Mouse (Mus musculus): ENCODE data around the gene Dlgap3. TPM values are rescaled to one million over a fixed set of nuclear protein-coding genes. Genes with fewer than 3 reads are reported as not detected.
A peak's percentile ranks its signal among the peaks of the same experiment; 100 is the strongest.

Gene Dlgap3
- 0.16 and 0.21 TPM in 2 replicates for polyA plus RNA-seq (2016; fragmentation: Nextera tagmentation; extraction: Ambion mirVana)

DNA sequence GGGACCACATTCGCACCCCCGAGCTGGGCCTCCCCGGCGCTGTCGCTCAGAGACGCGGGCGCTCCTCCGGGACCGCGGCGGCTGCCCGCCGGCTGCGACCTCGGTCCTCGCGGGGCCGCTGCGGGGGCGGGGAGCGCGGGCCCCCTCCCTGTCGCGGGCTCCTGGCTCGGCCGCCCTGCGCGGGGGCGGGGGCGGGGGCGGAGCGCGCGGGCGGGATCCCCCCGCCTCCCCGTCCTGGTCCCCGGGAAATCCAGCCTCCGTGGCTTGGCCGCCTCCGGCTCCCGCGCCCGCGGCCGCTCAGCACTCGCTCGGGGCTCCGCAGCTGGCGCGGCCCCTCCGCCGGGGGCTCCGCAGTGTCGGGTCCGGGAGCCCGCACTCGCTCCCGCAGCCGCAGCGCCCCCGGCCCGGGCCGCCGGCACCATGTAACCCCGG lies at the start of gene Dlgap3:
Dlgap3 (plus strand) TSS at position 291 of the 432 bp plus-strand sequence.
- 1% methylated on average over 64 of the region's 67 CpGs for WGBS
- Histone ChIP-seq H3K36me3 (no peaks in the 10 kb centered on the region), H3K4me3 (peak within 1 kb of the TSS; percentile 80), H3K27me3 (ENCODE audit: low read depth, poor library complexity, severe bottlenecking) (peaks cover 71% of the 10 kb centered on the region), H3K9me3 (replicated peaks) (no peaks in the 10 kb centered on the region), H3K27ac (peak within 1 kb of the TSS; percentile 68), H3K4me1 (peaks cover 20% of the 10 kb centered on the region)
- DNase-seq (ENCODE audit: low spot score) = no peak

- peaks cover 24% of the 10 kb centered on the region for H3K4me1 ChIP-seq
- no peak for DNase-seq (ENCODE audit: low spot score)
- no peaks in the 10 kb centered on the region for H3K9me3 ChIP-seq (replicated peaks)
- no peak within 1 kb of the TSS for H3K27ac ChIP-seq
- H3K4me3 ChIP-seq = no peak within 1 kb of the TSS
- no peaks in the 10 kb centered on the region for H3K27me3 ChIP-seq (ENCODE audit: low read depth, poor library complexity, severe bottlenecking)
- WGBS = 97% methylated on average over 5 of the region's 5 CpGs
- peaks cover 5% of the 10 kb centered on the region; the same call in 1 of the 2 replicates for H3K36me3 ChIP-seq
These were observed 45.6 kb upstream of the Dlgap3 start, which contains the start of gene Tmem35b for GRCm38 (mm10) chr4:127123391-127123790. Tmem35b (plus strand) TSS chr4:127123691.

DNA sequence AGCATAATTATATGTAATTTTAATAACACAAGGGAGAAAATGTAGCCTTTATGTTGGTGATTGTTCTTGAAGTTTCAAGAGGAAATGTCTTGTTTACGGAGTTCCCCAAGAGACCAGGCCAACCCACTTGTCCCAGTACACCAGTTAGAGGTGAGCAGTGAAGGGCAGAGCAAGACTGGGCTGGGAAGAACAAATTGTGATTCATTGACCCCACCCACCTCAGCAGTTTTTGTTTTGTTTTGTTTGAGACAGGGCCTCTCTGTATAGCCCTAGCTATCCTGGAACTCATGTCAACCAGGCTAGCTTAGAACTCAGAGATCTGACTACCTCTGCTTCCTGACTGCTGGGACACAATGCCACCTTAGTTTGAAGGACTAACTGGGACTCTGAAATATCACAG lies 44.7 kb upstream of the Dlgap3 start:
- Histone ChIP-seq H3K9me3 (replicated peaks) (no peaks in the 10 kb centered on the region), H3K27me3 (ENCODE audit: low read depth, poor library complexity, severe bottlenecking) (no peaks in the 10 kb centered on the region), H3K4me1 (peaks cover 24% of the 10 kb centered on the region), H3K4me3 (no peak overlapping the region), H3K36me3 (peaks cover 14% of the 10 kb centered on the region), H3K27ac (no peak overlapping the region)
- no peak for DNase-seq (ENCODE audit: low spot score)
- 94% methylated on average over 1 of the region's 1 CpGs for WGBS

DNA sequence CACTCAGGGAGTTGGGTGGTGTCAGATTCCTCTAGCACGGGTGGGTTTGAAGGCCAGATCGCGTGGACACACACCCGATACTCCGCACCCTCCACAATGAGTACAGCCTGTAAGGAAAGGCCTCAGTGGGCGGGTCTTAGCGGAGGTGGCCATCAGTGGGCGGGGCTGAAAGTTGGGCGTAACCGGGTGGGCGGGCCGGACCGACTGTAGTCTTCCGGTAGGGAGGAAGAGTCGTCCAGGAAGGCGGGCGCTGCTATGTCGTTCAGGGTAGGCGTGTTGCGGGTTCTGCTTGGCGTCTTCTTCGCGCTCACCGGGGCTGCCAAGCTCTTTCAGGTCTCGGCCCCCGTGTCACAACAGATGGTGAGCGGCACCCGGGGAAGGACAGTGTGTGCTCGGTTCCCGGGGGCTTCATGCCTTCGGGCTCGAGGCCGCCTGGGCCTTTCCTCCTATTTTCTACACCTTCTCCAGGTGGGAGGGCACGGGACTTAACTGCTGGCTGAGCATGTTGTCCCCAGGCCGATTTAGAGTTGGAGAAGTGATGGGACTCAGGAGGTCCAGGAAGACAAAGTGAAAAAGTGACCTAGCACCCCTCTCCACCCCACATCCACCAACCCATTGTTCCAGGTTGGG lies 43.1 kb upstream of the Dlgap3 start:
- H3K9me3 ChIP-seq (replicated peaks) = no peaks in the 10 kb centered on the region
- peaks cover 24% of the 10 kb centered on the region for H3K4me1 ChIP-seq
- H3K27me3 ChIP-seq (ENCODE audit: low read depth, poor library complexity, severe bottlenecking) = no peaks in the 10 kb centered on the region
- H3K27ac ChIP-seq = peak overlapping the region; percentile 83
- 2% methylated on average over 35 of the region's 35 CpGs for WGBS
- peak overlapping the region; percentile 72 for H3K4me3 ChIP-seq
- H3K36me3 ChIP-seq = peaks cover 15% of the 10 kb centered on the region
- DNase-seq (ENCODE audit: low spot score) = peak; percentile 91

GRCm38 (mm10) chr4:127134687-127135086 lies 34.3 kb upstream of the Dlgap3 start:
- H3K4me1 ChIP-seq = no peaks in the 10 kb centered on the region
- no peaks in the 10 kb centered on the region for H3K36me3 ChIP-seq
- H3K27me3 ChIP-seq (ENCODE audit: low read depth, poor library complexity, severe bottlenecking) = no peaks in the 10 kb centered on the region
- no peak overlapping the region for H3K27ac ChIP-seq
- no peak for DNase-seq (ENCODE audit: low spot score)
- H3K4me3 ChIP-seq = no peak overlapping the region
- WGBS = 58% methylated on average over 1 of the region's 1 CpGs
- H3K9me3 ChIP-seq (replicated peaks) = no peaks in the 10 kb centered on the region

GRCm38 (mm10) chr4:127137591-127137990 lies 31.4 kb upstream of the Dlgap3 start:
- no peak for DNase-seq (ENCODE audit: low spot score)
- H3K27me3 ChIP-seq (ENCODE audit: low read depth, poor library complexity, severe bottlenecking) = no peaks in the 10 kb centered on the region
- H3K36me3 ChIP-seq = no peaks in the 10 kb centered on the region
- no peaks in the 10 kb centered on the region for H3K9me3 ChIP-seq (replicated peaks)
- no peaks in the 10 kb centered on the region for H3K4me1 ChIP-seq
- no peak overlapping the region for H3K4me3 ChIP-seq
- H3K27ac ChIP-seq = no peak overlapping the region
- WGBS = 84% methylated on average over 5 of the region's 5 CpGs

GRCm38 (mm10) chr4:127138486-127138885 lies 30.5 kb upstream of the Dlgap3 start:
- Histone ChIP-seq H3K4me3 (no peak overlapping the region), H3K27ac (no peak overlapping the region), H3K9me3 (replicated peaks) (no peaks in the 10 kb centered on the region), H3K27me3 (ENCODE audit: low read depth, poor library complexity, severe bottlenecking) (no peaks in the 10 kb centered on the region), H3K4me1 (no peaks in the 10 kb centered on the region), H3K36me3 (no peaks in the 10 kb centered on the region)
- no peak for DNase-seq (ENCODE audit: low spot score)
- 66% methylated on average over 6 of the region's 6 CpGs for WGBS

DNA sequence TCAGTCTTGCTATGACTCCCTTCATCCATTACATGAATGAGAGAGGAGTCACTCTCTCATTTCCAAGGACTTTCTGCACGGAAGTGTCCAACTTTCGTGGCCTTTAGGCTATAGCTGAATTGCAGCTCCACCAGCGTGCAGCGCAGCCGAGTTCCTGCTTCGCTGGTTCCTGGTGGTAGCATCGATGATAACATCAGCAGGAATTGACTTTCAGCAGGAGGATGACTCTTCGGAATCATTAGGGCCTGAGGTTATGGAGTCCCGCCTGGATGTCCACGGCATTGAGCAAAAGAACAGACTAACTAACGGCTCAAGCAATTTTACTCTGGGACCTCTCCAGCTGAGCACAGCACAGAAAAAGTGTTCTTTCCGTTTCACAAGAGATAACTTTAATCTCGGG lies 19.0 kb upstream of the Dlgap3 start:
- Histone ChIP-seq H3K27me3 (ENCODE audit: low read depth, poor library complexity, severe bottlenecking) (no peaks in the 10 kb centered on the region), H3K27ac (no peak overlapping the region), H3K9me3 (replicated peaks) (no peaks in the 10 kb centered on the region), H3K4me1 (no peaks in the 10 kb centered on the region), H3K36me3 (no peaks in the 10 kb centered on the region), H3K4me3 (no peak overlapping the region)
- no peak for DNase-seq (ENCODE audit: low spot score)
- WGBS = 88% methylated on average over 13 of the region's 13 CpGs

DNA sequence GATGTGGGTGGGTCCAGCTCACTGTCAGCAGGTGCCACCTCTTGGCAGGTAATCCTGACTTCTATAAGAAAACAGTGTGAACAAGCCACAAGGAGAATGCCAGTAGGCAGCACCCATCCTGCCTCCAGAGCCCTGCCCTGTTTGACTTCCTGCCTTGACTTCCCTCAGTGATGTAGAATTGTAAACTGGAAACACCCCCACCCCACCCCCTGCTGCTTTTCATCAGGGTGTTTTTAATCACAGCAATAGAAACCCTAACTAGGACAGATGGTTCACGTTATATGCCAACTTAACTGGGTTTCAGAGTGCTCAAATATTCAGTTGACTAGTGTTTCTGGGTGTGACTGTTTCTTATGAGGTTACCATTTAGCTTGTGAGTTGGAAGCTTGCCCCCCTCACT lies 15.7 kb upstream of the Dlgap3 start:
- Histone ChIP-seq H3K27ac (no peak overlapping the region), H3K4me1 (no peaks in the 10 kb centered on the region), H3K9me3 (replicated peaks) (no peaks in the 10 kb centered on the region), H3K36me3 (no peaks in the 10 kb centered on the region), H3K27me3 (ENCODE audit: low read depth, poor library complexity, severe bottlenecking) (no peaks in the 10 kb centered on the region), H3K4me3 (no peak overlapping the region)
- no peak for DNase-seq (ENCODE audit: low spot score)
- WGBS = 47% methylated on average over 1 of the region's 1 CpGs

DNA sequence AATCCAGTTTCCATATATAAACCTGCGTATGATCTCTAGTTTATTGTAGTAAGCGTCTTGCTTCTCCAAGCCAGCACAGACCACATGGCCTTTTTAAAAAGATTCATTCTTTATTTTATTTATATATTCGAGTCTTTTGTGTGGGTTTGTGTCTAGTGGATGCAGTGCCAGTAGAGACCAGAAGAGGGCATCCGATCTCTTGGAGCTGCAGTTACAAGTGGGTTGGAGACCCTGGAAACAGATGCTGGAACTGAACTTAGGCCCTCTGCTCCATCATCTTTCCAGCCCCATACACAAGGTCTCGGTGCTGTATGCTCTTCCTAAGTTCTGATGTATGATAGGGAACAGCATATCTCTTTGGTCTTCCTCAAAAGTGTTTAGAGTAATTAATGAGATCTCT lies 13.2 kb upstream of the Dlgap3 start:
- Histone ChIP-seq H3K9me3 (replicated peaks) (no peaks in the 10 kb centered on the region), H3K27me3 (ENCODE audit: low read depth, poor library complexity, severe bottlenecking) (no peaks in the 10 kb centered on the region), H3K36me3 (no peaks in the 10 kb centered on the region), H3K27ac (no peak overlapping the region), H3K4me1 (no peaks in the 10 kb centered on the region), H3K4me3 (no peak overlapping the region)
- no peak for DNase-seq (ENCODE audit: low spot score)
- WGBS = 65% methylated on average over 5 of the region's 5 CpGs

DNA sequence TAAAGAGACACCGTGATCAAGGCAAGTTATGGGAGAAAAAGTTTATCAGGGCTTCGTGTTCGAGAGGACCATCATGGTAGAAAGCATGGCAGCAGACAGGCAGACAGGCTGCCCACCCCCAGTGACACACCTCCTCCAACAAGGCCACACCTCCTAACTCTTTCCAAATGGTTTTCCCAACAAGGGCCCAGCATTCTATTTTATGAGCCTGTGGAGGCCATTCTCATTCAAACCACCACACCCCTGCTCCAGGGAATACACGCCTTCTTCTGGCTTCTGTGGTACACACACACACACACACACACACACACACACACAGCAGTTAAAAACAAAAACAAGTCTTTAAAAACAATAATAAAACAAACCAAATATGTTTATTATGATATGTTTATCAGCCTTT lies 11.3 kb upstream of the Dlgap3 start:
- Histone ChIP-seq H3K9me3 (replicated peaks) (no peaks in the 10 kb centered on the region), H3K4me3 (no peak overlapping the region), H3K27me3 (ENCODE audit: low read depth, poor library complexity, severe bottlenecking) (no peaks in the 10 kb centered on the region), H3K4me1 (no peaks in the 10 kb centered on the region), H3K36me3 (no peaks in the 10 kb centered on the region), H3K27ac (no peak overlapping the region)
- no peak for DNase-seq (ENCODE audit: low spot score)
- 85% methylated on average over 4 of the region's 4 CpGs for WGBS

DNA sequence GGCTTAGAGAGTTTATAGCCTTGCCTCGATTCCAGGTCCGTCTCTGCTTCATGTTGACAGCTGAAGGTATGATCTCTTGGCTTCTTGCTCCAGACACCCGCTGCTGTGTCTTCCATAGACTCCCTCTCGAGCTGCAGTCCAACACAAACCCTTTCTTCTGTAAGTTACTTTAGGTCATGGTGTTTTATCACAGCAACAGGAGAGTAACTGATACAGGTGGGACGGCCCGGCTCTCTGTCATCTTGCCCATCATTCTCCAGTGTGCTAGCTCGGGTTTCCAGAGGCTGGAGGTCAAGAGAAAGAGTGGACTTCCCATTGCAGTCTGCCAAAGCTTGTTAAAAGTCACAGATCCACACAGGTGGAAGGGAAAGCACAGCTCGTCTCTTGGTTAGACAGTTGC lies 5.1 kb upstream of the Dlgap3 start:
- Histone ChIP-seq H3K36me3 (no peaks in the 10 kb centered on the region), H3K4me1 (peaks cover 11% of the 10 kb centered on the region), H3K4me3 (no peak overlapping the region), H3K27me3 (ENCODE audit: low read depth, poor library complexity, severe bottlenecking) (peaks cover 24% of the 10 kb centered on the region), H3K27ac (no peak overlapping the region), H3K9me3 (replicated peaks) (no peaks in the 10 kb centered on the region)
- no peak for DNase-seq (ENCODE audit: low spot score)
- 76% methylated on average over 8 of the region's 8 CpGs for WGBS

DNA sequence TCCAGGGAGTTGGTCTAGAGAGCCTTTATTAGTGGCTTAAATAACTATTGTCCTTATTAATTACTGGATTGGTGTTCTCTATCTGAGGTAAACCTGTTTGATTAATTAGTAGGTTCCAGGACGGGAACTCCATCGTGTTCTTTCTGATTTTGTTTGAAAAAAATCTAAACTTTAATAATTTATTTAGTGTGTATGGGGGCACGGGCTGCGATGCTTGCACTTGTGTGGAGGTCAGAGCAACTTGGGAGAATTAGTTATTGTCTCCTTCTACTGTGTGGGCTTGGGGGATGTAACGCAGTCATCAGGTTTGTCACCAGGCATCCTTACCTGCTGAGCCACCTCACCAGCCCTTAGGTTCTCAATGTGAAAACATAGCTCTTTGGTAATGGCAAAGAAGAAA lies 1.9 kb upstream of the Dlgap3 start:
- H3K36me3 ChIP-seq = no peaks in the 10 kb centered on the region
- WGBS = 82% methylated on average over 5 of the region's 5 CpGs
- peaks cover 56% of the 10 kb centered on the region for H3K27me3 ChIP-seq (ENCODE audit: low read depth, poor library complexity, severe bottlenecking)
- H3K4me1 ChIP-seq = peaks cover 20% of the 10 kb centered on the region
- H3K4me3 ChIP-seq = no peak overlapping the region
- no peaks in the 10 kb centered on the region for H3K9me3 ChIP-seq (replicated peaks)
- no peak overlapping the region for H3K27ac ChIP-seq
- no peak for DNase-seq (ENCODE audit: low spot score)

GRCm38 (mm10) chr4:127167731-127168130 lies 1.3 kb upstream of the Dlgap3 start:
- no peaks in the 10 kb centered on the region for H3K36me3 ChIP-seq
- H3K4me1 ChIP-seq = peaks cover 20% of the 10 kb centered on the region
- no peak overlapping the region for H3K4me3 ChIP-seq
- H3K27ac ChIP-seq = no peak overlapping the region
- no peak for DNase-seq (ENCODE audit: low spot score)
- peaks cover 62% of the 10 kb centered on the region for H3K27me3 ChIP-seq (ENCODE audit: low read depth, poor library complexity, severe bottlenecking)
- WGBS = 19% methylated on average over 8 of the region's 8 CpGs
- H3K9me3 ChIP-seq (replicated peaks) = no peaks in the 10 kb centered on the region

Measured in limb, embryonic 10.5 days (tissue).